Mouse (Mus musculus): ENCODE measurements around the gene Ybx2.
"Not testable (repeated sequence)": the region's sequence is repeated elsewhere in the genome, so short reads cannot be mapped to it uniquely, and the experiment has no call there.

Gene Ybx2

DNA sequence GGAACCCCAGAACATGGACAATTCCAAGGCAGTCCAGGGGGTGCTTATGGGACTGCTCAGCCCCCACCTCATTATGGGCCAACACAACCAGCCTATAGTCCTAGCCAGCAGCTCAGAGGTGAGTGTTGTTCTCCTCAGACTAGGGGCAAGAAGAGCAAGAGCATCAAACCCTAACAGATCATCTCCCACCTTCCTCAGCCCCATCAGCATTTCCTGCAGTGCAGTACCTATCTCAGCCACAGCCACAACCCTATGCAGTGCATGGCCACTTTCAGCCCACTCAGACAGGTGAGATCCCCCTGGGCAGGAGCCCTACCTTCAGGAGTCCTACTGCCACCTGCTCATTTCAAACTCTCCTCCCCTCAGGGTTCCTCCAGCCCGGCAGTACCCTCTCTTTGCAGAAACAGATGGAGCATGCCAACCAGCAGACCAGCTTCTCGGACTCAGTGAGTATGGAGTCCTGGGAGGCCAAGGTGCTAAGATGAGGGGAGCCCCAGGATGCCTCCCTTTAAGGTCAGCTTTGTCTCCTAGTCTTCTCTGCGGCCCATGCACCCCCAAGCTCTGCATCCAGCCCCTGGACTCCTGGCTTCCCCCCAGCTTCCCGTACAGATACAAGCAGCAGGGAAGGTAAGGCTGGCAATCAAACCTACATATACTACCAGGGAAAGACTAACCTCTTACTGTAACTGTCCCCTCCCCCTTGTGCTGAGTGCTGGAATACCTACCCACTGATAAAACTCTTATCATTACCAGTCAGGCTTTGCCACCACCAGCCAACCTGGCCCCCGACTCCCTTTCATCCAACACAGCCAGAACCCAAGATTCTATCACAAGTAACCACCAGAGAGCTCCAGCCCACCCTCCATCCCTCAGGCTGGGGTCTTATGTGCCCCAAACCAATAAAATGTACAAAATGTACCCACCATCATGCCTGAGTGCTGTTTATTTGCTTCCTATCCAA lies 19.6 kb upstream of the Ybx2 start:
- no peak for DNase-seq

- not testable (repeated sequence) for DNase-seq
Measured at GRCm38 (mm10) chr11:69916652-69917378, 18.8 kb upstream of the Ybx2 start.

DNA sequence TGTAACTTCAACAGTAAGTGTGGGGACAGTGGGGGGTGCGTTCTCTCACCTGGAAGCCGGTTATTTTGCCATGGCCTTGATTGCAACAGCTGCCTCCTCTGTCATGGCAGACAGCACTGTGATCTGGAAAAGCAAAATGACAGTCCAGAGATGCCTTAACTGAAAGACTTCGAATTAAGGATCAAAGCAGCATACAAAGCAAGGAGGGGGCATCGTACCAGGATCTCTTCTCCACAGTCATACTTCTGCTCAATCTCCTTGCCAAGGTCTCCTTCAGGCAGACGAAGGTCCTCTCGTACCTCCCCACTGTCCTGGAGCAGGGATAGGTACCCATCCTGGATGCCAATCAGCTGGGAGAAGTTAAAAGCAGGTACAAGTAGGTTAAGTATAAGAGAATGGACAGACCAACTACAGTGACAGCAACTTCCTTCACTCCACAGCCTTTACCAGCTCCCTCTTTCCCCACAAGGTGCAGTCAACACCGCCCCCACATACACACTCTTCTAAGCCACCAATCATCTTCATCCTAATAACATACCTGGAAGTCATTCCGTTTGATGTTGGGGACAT lies 18.1 kb upstream of the Ybx2 start:
- no peak for DNase-seq

DNA sequence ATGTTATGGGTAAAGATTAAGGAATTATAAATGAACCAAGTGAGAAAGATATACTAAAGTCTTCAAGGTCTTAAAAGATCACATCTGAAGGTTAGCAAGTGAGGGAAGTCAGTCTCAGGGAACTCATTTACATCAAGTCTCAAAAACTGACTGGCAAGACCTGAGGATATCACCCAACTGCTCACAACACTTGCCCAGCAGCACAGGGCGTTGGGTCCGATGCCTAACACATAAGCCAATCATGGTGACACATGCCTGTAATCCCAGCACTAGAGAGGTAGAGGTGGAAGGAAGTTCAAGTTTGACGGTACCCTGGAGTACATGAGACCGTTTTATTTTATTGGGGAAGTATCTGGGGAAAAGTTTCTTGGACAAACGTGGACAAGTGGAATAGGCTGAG lies 17.5 kb upstream of the Ybx2 start:
- DNase-seq: no peak

- no peak for DNase-seq
Measured at GRCm38 (mm10) chr11:69919053-69919452, 16.5 kb upstream of the Ybx2 start.

GRCm38 (mm10) chr11:69919661-69920265 lies 15.8 kb upstream of the Ybx2 start:
- peak; percentile 84 to 88 for DNase-seq

GRCm38 (mm10) chr11:69920266-69921031 lies 15.1 kb upstream of the Ybx2 start:
- DNase-seq: no peak

GRCm38 (mm10) chr11:69921114-69922011 lies 14.2 kb upstream of the Ybx2 start, which contains the start of gene Eif5a:
TSS of gene Eif5a (minus strand) at chr11:69921958.
- DNase-seq: peak; percentile 100

DNA sequence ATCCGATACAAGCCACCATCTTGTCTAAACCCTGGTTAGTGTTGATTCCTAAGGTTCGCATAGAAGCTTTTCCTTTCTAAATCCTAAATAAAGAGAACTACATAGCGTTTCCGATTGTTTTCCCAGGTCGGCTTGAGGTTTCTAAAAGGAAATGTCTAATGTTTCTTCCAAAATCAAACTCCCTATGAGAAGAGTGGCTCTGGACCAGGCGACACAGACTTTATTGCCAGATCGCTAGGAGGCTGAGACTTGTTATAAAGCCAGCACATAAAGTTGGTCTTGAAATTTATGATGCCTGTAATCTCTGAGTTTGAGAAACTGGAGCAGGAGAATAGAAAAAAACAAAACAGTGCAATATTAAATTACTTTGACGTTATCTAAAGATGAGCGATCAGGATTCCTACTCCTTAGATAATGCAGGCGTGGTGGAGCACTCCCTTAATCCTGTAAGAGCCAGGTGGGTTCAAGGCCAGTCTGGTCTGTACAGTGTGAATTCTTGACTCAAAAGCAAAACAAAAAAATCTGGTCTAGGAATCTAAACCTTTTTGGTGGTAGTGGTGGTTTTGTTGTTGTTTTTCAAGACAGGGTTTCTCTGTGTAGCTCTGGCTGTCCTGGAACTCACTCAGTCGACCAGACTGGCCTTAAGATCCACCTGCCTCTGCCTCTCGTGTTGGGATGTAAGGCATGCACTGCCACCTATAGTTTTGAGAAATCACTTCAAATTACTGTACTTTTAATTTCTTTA lies 13.4 kb upstream of the Ybx2 start:
- no peak for DNase-seq

DNA sequence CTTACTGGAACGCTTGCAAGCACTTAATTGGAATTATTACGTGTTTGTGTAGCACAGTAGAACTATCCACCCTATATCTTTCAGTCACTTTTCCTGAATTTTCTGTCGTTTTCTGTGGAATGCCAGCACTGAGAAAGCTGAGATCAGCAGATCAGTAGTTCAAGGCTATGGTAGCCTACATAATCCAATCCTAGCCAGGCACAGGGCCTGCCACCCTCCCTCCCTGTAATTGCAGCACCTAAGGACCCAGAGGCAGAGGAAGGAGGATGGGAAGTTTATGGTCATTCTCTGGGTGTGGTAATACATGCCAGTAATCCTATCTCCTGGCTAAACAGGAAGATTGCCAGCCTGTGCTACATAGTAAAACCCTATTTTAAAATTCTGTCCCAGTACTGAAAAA lies 12.8 kb upstream of the Ybx2 start:
- DNase-seq: no peak

- no peak for DNase-seq
Measured at GRCm38 (mm10) chr11:69927501-69927900, 8.1 kb upstream of the Ybx2 start.

DNA sequence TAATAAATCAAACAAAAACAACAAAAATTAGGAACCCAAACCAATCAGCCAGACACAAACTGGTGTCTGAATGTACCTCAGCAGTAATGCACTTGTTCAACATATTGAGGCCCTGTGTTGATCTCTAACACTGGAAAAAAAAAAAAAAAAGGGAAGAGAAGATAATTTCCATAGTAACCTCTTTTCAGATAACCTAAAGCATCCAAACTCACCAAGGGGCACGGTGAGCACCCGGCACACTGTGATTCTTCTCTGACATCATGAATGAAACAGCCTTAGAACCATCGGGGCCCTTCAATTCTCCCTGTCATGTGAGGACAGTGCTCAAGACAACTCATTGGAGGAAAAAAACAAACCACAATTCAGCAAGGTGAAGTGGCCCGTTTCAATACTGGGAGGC lies 5.9 kb upstream of the Ybx2 start:
- no peak for DNase-seq

DNA sequence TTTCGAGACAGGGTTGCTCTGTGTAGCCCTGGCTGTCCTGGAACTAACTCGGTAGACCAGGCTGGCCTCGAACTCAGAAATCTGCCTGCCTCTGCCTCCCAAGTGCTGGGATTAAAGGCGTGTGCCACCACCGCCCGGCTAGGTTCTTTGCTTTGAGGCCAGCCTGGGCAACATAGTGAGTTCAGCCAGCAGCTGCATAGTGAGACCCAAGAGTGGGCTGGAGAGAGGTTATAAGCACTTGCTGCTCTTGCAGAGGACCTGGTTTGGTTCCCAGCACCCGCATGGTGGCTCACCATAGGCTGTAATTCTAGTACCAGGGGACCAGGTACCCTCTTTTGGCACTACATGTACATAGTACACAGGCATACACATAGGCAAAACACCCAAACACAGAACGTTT lies 5.4 kb upstream of the Ybx2 start:
- DNase-seq: not testable (repeated sequence)

GRCm38 (mm10) chr11:69930967-69931537 lies 4.5 kb upstream of the Ybx2 start:
- no peak for DNase-seq

DNA sequence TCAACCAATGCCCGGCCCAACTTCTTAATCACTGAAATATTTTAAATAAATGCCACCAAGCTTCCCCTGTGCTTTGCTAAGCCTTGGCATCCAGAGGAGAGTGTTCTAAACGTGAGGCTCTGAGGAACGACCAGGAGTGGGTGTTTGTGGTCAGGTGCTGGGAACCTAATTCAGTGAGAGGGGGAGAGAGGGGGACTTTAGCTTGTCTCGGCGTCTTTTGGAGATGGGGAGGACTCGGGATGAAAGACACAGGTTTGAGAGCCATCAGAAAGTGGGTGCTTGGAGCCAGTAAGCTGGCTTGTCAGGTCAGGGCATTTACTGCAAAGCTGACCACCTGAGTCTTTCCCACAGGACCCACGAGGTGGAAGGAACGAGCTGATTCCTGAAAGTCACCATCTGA lies 3.8 kb upstream of the Ybx2 start:
- no peak for DNase-seq

- DNase-seq: no peak
Measured at GRCm38 (mm10) chr11:69932254-69932653, 3.3 kb upstream of the Ybx2 start.

- DNase-seq: no peak
Measured at GRCm38 (mm10) chr11:69933066-69933465, 2.5 kb upstream of the Ybx2 start.

GRCm38 (mm10) chr11:69934169-69934568 lies 1.4 kb upstream of the Ybx2 start:
- DNase-seq: peak; percentile 81 to 91

DNA sequence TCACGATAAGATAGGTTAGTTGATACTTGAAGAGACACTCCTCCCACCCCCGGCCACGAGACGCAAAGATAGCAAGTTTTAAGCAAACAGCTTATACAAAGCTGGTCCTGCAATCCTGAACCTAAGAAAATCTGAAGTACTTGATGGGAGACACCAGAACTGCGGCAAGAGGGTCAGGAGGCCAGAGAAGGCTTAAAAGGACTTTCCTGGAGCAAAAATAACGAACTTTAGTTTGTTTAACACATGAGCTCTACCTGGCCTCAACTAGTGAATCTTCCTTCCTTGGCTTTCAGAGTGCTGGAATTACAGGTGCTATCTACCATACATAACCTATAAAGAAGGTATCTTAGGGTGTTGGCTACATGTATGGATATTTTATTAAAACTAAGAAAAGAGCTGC lies 915 bp upstream of the Ybx2 start:
- no peak for DNase-seq

DNA sequence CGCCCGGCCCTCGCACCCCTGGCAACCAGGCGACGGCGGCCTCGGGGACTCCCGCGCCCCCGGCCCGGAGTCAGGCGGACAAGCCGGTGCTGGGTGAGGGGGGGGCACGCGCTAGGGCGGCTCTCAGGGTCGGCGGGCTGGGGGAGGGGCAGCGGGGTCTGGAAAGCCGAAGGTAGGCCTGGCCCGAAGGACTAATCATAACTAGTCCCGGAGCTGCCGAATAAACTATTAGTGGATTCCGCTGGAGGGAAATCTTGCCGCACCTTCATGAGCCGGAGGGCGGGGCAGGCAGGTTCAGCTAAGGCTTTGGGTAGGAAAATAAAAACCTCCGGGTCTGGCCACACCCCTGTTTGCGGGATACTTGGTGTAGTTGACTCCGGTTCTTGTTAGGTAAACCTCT lies 560 bp downstream of the Ybx2 start:
- peak; percentile 43 to 53 for DNase-seq
